Mouse (Mus musculus): ENCODE measurements around the gene Rnf220. TPM values are rescaled to one million over a fixed set of nuclear protein-coding genes. Genes with fewer than 3 reads are reported as not detected.

The Rnf220 gene
- polyA plus RNA-seq, 1 experiment, result 95.4 TPM

GRCm38 (mm10) chr4:117489975-117490374 is 6.9 kb downstream of the Rnf220 start:
- H3K27ac ChIP-seq (ENCODE audit: insufficient read depth, low read length), result no peak overlapping the region
- TF ChIP-seq POLR2A (IDR thresholded peaks at IDR 0.05; ENCODE audit: low read depth, low read length) (no peak), CTCF (IDR thresholded peaks at IDR 0.05; ENCODE audit: extremely low read depth, insufficient read depth, insufficient read length, insufficient replicate concordance) (no peak)
- H3K4me1 ChIP-seq (ENCODE audit: control insufficient read depth, insufficient read depth, insufficient read length), result peaks cover 9% of the 10 kb centered on the region
- H3K27me3 ChIP-seq (ENCODE audit: control insufficient read depth, insufficient read depth, low read length), result peaks cover 22% of the 10 kb centered on the region
- no peak overlapping the region for H3K4me3 ChIP-seq (ENCODE audit: extremely low read depth, insufficient read depth, insufficient read length)
- no peak for DNase-seq (ENCODE audit: low read depth in 1 of 2, low spot score in 2 of 2)
- WGBS, result 88% methylated on average over 14 of the region's 14 CpGs
- no peaks in the 10 kb centered on the region for H3K36me3 ChIP-seq (ENCODE audit: control insufficient read depth, insufficient read depth, low read length)

- Histone ChIP-seq H3K4me3 (ENCODE audit: extremely low read depth, insufficient read depth, insufficient read length) (no peak overlapping the region), H3K27me3 (ENCODE audit: control insufficient read depth, insufficient read depth, low read length) (peaks cover 19% of the 10 kb centered on the region), H3K27ac (ENCODE audit: insufficient read depth, low read length) (no peak overlapping the region), H3K36me3 (ENCODE audit: control insufficient read depth, insufficient read depth, low read length) (no peaks in the 10 kb centered on the region), H3K4me1 (ENCODE audit: control insufficient read depth, insufficient read depth, insufficient read length) (peaks cover 8% of the 10 kb centered on the region)
- no peak for TF ChIP-seq CTCF (IDR thresholded peaks at IDR 0.05; ENCODE audit: extremely low read depth, insufficient read depth, insufficient read length, insufficient replicate concordance)
- TF ChIP-seq POLR2A (IDR thresholded peaks at IDR 0.05; ENCODE audit: low read depth, low read length), result no peak
- no peak for DNase-seq (ENCODE audit: low read depth in 1 of 2, low spot score in 2 of 2)
- WGBS, result 86% methylated on average over 9 of the region's 9 CpGs
These were observed 7.3 kb downstream of the Rnf220 start for GRCm38 (mm10) chr4:117489566-117489965.

GRCm38 (mm10) chr4:117487471-117487870 is 9.4 kb downstream of the Rnf220 start:
- no peak overlapping the region for H3K4me3 ChIP-seq (ENCODE audit: extremely low read depth, insufficient read depth, insufficient read length)
- no peaks in the 10 kb centered on the region for H3K36me3 ChIP-seq (ENCODE audit: control insufficient read depth, insufficient read depth, low read length)
- DNase-seq (ENCODE audit: low read depth in 1 of 2, low spot score in 2 of 2), result no peak
- TF ChIP-seq CTCF (IDR thresholded peaks at IDR 0.05; ENCODE audit: extremely low read depth, insufficient read depth, insufficient read length, insufficient replicate concordance), result no peak
- TF ChIP-seq POLR2A (IDR thresholded peaks at IDR 0.05; ENCODE audit: low read depth, low read length), result no peak
- H3K4me1 ChIP-seq (ENCODE audit: control insufficient read depth, insufficient read depth, insufficient read length), result peaks cover 7% of the 10 kb centered on the region
- H3K27ac ChIP-seq (ENCODE audit: insufficient read depth, low read length), result no peak overlapping the region
- 65% methylated on average over 6 of the region's 6 CpGs for WGBS
- H3K27me3 ChIP-seq (ENCODE audit: control insufficient read depth, insufficient read depth, low read length), result peaks cover 10% of the 10 kb centered on the region

GRCm38 (mm10) chr4:117486188-117486587 is 10.7 kb downstream of the Rnf220 start:
- WGBS, result 58% methylated on average over 7 of the region's 7 CpGs
- DNase-seq (ENCODE audit: low read depth in 1 of 2, low spot score in 2 of 2), result no peak
- TF ChIP-seq POLR2A (IDR thresholded peaks at IDR 0.05; ENCODE audit: low read depth, low read length) (no peak), CTCF (IDR thresholded peaks at IDR 0.05; ENCODE audit: extremely low read depth, insufficient read depth, insufficient read length, insufficient replicate concordance) (no peak)

GRCm38 (mm10) chr4:117485045-117485780 is 11.6 kb downstream of the Rnf220 start:
- Histone ChIP-seq H3K27ac (ENCODE audit: insufficient read depth, low read length) (no peak overlapping the region), H3K36me3 (ENCODE audit: control insufficient read depth, insufficient read depth, low read length) (no peaks in the 10 kb centered on the region), H3K4me3 (ENCODE audit: extremely low read depth, insufficient read depth, insufficient read length) (no peak overlapping the region), H3K27me3 (ENCODE audit: control insufficient read depth, insufficient read depth, low read length) (peaks cover 10% of the 10 kb centered on the region), H3K4me1 (ENCODE audit: control insufficient read depth, insufficient read depth, insufficient read length) (peaks cover 7% of the 10 kb centered on the region)
- no peak for TF ChIP-seq CTCF (IDR thresholded peaks at IDR 0.05; ENCODE audit: extremely low read depth, insufficient read depth, insufficient read length, insufficient replicate concordance)
- 48% methylated on average over 13 of the region's 13 CpGs for WGBS
- no peak for DNase-seq (ENCODE audit: low read depth in 1 of 2, low spot score in 2 of 2)

More at GRCm38 (mm10) chr4:117486188-117486587, 10.7 kb downstream of the Rnf220 start:
- Histone ChIP-seq H3K4me3 (ENCODE audit: extremely low read depth, insufficient read depth, insufficient read length) (no peak overlapping the region), H3K27ac (ENCODE audit: insufficient read depth, low read length) (no peak overlapping the region), H3K27me3 (ENCODE audit: control insufficient read depth, insufficient read depth, low read length) (peaks cover 10% of the 10 kb centered on the region), H3K36me3 (ENCODE audit: control insufficient read depth, insufficient read depth, low read length) (no peaks in the 10 kb centered on the region), H3K4me1 (ENCODE audit: control insufficient read depth, insufficient read depth, insufficient read length) (peaks cover 7% of the 10 kb centered on the region)

- WGBS, result 2% methylated on average over 69 of the region's 69 CpGs
- Histone ChIP-seq H3K36me3 (ENCODE audit: control insufficient read depth, insufficient read depth, low read length) (no peaks in the 10 kb centered on the region), H3K4me1 (ENCODE audit: control insufficient read depth, insufficient read depth, insufficient read length) (peaks cover 7% of the 10 kb centered on the region), H3K27ac (ENCODE audit: insufficient read depth, low read length) (no peak overlapping the region), H3K27me3 (ENCODE audit: control insufficient read depth, insufficient read depth, low read length) (peaks cover 8% of the 10 kb centered on the region), H3K4me3 (ENCODE audit: extremely low read depth, insufficient read depth, insufficient read length) (peak overlapping the region; percentile 44; the same call in 1 of the 2 replicates)
- TF ChIP-seq POLR2A (IDR thresholded peaks at IDR 0.05; ENCODE audit: low read depth, low read length) (no peak), CTCF (IDR thresholded peaks at IDR 0.05; ENCODE audit: extremely low read depth, insufficient read depth, insufficient read length, insufficient replicate concordance) (no peak)
- DNase-seq (ENCODE audit: low read depth in 1 of 2, low spot score in 2 of 2), result no peak
These were observed 12.4 kb downstream of the Rnf220 start for GRCm38 (mm10) chr4:117484256-117485044.
